ENCODE assay signal across 10 mouse cellular contexts in genomic region chr3:27317288-27318024, GRCm38 (mm10). TPM values are rescaled to one million over a fixed set of nuclear protein-coding genes. Genes with fewer than 3 reads are reported as not detected.
A peak's percentile ranks its signal among the peaks of the same experiment; 100 is the strongest.
DNase-seq lines count a peak whose midpoint lies in the region; ATAC-seq and TF ChIP-seq lines count a peak whose summit lies in the region.
"Had no signal": no experiment of that assay in that cellular context is flagged by ENCODE, and none has a peak within 500 bp of the region (broad histone marks: within the 10 kb centered on the region; RNA-seq: fewer than 3 reads in every experiment).

No protein-coding gene starts in this region.

- no peak for TF ChIP-seq CTCF in heart, postnatal 0 days (IDR thresholded peaks at IDR 0.05; ENCODE audit: low read depth)
- no peak for TF ChIP-seq CTCF in stomach, postnatal 0 days (IDR thresholded peaks at IDR 0.05; ENCODE audit: low read depth)

- WGBS in heart, postnatal 0 days, result 19% methylated on average over 4 of the region's 4 CpGs
- 40% methylated on average over 4 of the region's 4 CpGs for WGBS in liver, embryonic 13.5 days (ENCODE audit: insufficient replicate concordance)
- WGBS in stomach, postnatal 0 days, result 14% methylated on average over 4 of the region's 4 CpGs
- WGBS in hindbrain, embryonic 13.5 days, result 77% methylated on average over 4 of the region's 4 CpGs

- no peaks in the 10 kb centered on the region for H3K4me1 ChIP-seq in heart, postnatal 0 days (ENCODE audit: control insufficient read depth, insufficient read depth)
- peaks cover 12% of the 10 kb centered on the region; the same call in 1 of the 2 replicates for H3K4me1 ChIP-seq in liver, embryonic 13.5 days (replicated peaks)
- no peaks in the 10 kb centered on the region for H3K4me1 ChIP-seq in stomach, postnatal 0 days (replicated peaks; ENCODE audit: control insufficient read depth, insufficient read depth)
- no peaks in the 10 kb centered on the region for H3K4me1 ChIP-seq in hindbrain, embryonic 13.5 days (replicated peaks)

- peak overlapping the region; percentile 6; the same call in 1 of the 2 replicates for H3K9ac ChIP-seq in heart, postnatal 0 days (replicated peaks; ENCODE audit: low read depth, low read length)
- no peak overlapping the region for H3K9ac ChIP-seq in liver, embryonic 13.5 days
- peak overlapping the region; percentile 47; the same call in 1 of the 2 replicates for H3K9ac ChIP-seq in stomach, postnatal 0 days (ENCODE audit: low read length)
- H3K9ac ChIP-seq in hindbrain, embryonic 13.5 days, result no peak overlapping the region

- H3K36me3 ChIP-seq in heart, postnatal 0 days (replicated peaks; ENCODE audit: control insufficient read depth, insufficient read depth, low read length), result no peaks in the 10 kb centered on the region
- no peaks in the 10 kb centered on the region for H3K36me3 ChIP-seq in liver, embryonic 13.5 days
- H3K36me3 ChIP-seq in stomach, postnatal 0 days (ENCODE audit: control insufficient read depth, insufficient read depth, low read length), result no peaks in the 10 kb centered on the region
- no peaks in the 10 kb centered on the region for H3K36me3 ChIP-seq in hindbrain, embryonic 13.5 days

- ATAC-seq in heart, postnatal 0 days (ENCODE audit: insufficient read depth, low read depth), result no peak
- ATAC-seq in liver, embryonic 13.5 days (ENCODE audit: low read depth), result no peak
- ATAC-seq in stomach, postnatal 0 days (ENCODE audit: low FRiP score, low TSS enrichment), result no peak
- no peak for ATAC-seq in hindbrain, embryonic 13.5 days (ENCODE audit: low FRiP score)

- no peaks in the 10 kb centered on the region for H3K27me3 ChIP-seq in heart, postnatal 0 days (ENCODE audit: control insufficient read depth, insufficient read depth, low read length)
- no peaks in the 10 kb centered on the region for H3K27me3 ChIP-seq in liver, embryonic 13.5 days
- no peaks in the 10 kb centered on the region for H3K27me3 ChIP-seq in stomach, postnatal 0 days (ENCODE audit: control insufficient read depth, insufficient read depth, low read length)
- H3K27me3 ChIP-seq in hindbrain, embryonic 13.5 days, result no peaks in the 10 kb centered on the region

- H3K27ac ChIP-seq in heart, postnatal 0 days (ENCODE audit: low read depth), result peak overlapping the region; percentile 28
- H3K27ac ChIP-seq in liver, embryonic 13.5 days, result no peak overlapping the region
- peak overlapping the region; percentile 30; the same call in 1 of the 2 replicates for H3K27ac ChIP-seq in stomach, postnatal 0 days (replicated peaks)
- H3K27ac ChIP-seq in hindbrain, embryonic 13.5 days, result no peak overlapping the region

- no peaks in the 10 kb centered on the region for H3K9me3 ChIP-seq in heart, postnatal 0 days (replicated peaks; ENCODE audit: control insufficient read depth, low read length)
- H3K9me3 ChIP-seq in liver, embryonic 13.5 days (replicated peaks), result no peaks in the 10 kb centered on the region
- H3K9me3 ChIP-seq in stomach, postnatal 0 days (ENCODE audit: control insufficient read depth, low read length), result no peaks in the 10 kb centered on the region
- no peaks in the 10 kb centered on the region for H3K9me3 ChIP-seq in hindbrain, embryonic 13.5 days

- H3K4me2 ChIP-seq in heart, postnatal 0 days (ENCODE audit: low read depth, low read length), result peak overlapping the region; percentile 58
- peak overlapping the region; percentile 49 for H3K4me2 ChIP-seq in liver, embryonic 13.5 days
- H3K4me2 ChIP-seq in stomach, postnatal 0 days (replicated peaks; ENCODE audit: low read depth), result peak overlapping the region; percentile 52
- no peak overlapping the region for H3K4me2 ChIP-seq in hindbrain, embryonic 13.5 days

- no peak for DNase-seq in heart, postnatal 0 days (ENCODE audit: low spot score)
- no peak for DNase-seq in heart, adult 9 months (ENCODE audit: low spot score in 2 of 2)
- peak; percentile 9 for DNase-seq in thymus, postnatal 0 days (ENCODE audit: low spot score)
- DNase-seq in thymus, postnatal 36 days, result no peak
- no peak for DNase-seq in liver, embryonic 13.5 days
- no peak for DNase-seq in stomach, postnatal 0 days (ENCODE audit: low spot score)
- no peak for DNase-seq in spleen, postnatal 10 days (ENCODE audit: low spot score in 2 of 2)

- peak overlapping the region; percentile 39 for H3K4me3 ChIP-seq in heart, postnatal 0 days (ENCODE audit: low read depth, low read length)
- H3K4me3 ChIP-seq in liver, embryonic 13.5 days (replicated peaks), result peak overlapping the region; percentile 33
- H3K4me3 ChIP-seq in stomach, postnatal 0 days (ENCODE audit: low read depth, low read length), result peak overlapping the region; percentile 34
- no peak overlapping the region for H3K4me3 ChIP-seq in hindbrain, embryonic 13.5 days

- TF ChIP-seq EP300 in heart, postnatal 0 days (IDR thresholded peaks at IDR 0.05; ENCODE audit: low read depth), result no peak
- TF ChIP-seq EP300 in stomach, postnatal 0 days (optimal IDR thresholded peaks at IDR 0.05), result no peak

RNA-seq across cellular contexts. Expression of gene Tnfsf10, which starts 0.6 kb away (rescaled TPM):
- total RNA-seq in heart, postnatal 0 days (2014; rRNA removed; ENCODE audit: low replicate concordance), result 0.23 and 6.4 TPM in 2 replicates
- 0.64 and 0.66 TPM in 2 replicates for polyA plus RNA-seq in heart, postnatal 0 days (2015; fragmentation: Nextera tagmentation; extraction: Ambion mirVana)
- polyA plus RNA-seq in thymus, postnatal 0 days (2015; fragmentation: Nextera tagmentation; extraction: Ambion mirVana), result 2.8 TPM in 2 replicates
- polyA plus RNA-seq in liver, embryonic 13.5 days (2015; fragmentation: Nextera tagmentation; extraction: Ambion mirVana), result 0.05 and 0.14 TPM in 2 replicates
- 0.30 and 0.39 TPM in 2 replicates for polyA plus RNA-seq in stomach, postnatal 0 days (2015; fragmentation: Nextera tagmentation; extraction: Ambion mirVana)
- polyA plus RNA-seq in hindbrain, embryonic 13.5 days (2015; fragmentation: Nextera tagmentation; extraction: Ambion mirVana), result 0.06 and 0.23 TPM in 2 replicates

RNA-seq across cellular contexts. Expression of gene Ghsr, which starts 53.7 kb away (rescaled TPM):
- total RNA-seq in heart, postnatal 0 days (2014; rRNA removed; ENCODE audit: low replicate concordance), result not detected in 2 replicates
- not detected in 2 replicates for polyA plus RNA-seq in heart, postnatal 0 days (2015; fragmentation: Nextera tagmentation; extraction: Ambion mirVana)
- 0.05 and 0.06 TPM in 2 replicates for polyA plus RNA-seq in thymus, postnatal 0 days (2015; fragmentation: Nextera tagmentation; extraction: Ambion mirVana)
- polyA plus RNA-seq in liver, embryonic 13.5 days (2015; fragmentation: Nextera tagmentation; extraction: Ambion mirVana), result not detected in 2 replicates
- not detected in 2 replicates for polyA plus RNA-seq in stomach, postnatal 0 days (2015; fragmentation: Nextera tagmentation; extraction: Ambion mirVana)
- 0.25 and 0.29 TPM in 2 replicates for polyA plus RNA-seq in hindbrain, embryonic 13.5 days (2015; fragmentation: Nextera tagmentation; extraction: Ambion mirVana)
- total RNA-seq: heart, adult 8-10 months had no signal
- polyA plus RNA-seq: limb, embryonic 11.5 days had no signal

Comparison
In these comparisons a context has a peak if more than half of its experiments do, and no peak if none do; other contexts are left out.
1. H3K27ac ChIP-seq: peak in heart, postnatal 0 days (single experiment) and stomach, postnatal 0 days (single experiment); none in liver, embryonic 13.5 days (single experiment) and hindbrain, embryonic 13.5 days (single experiment).
2. H3K9ac ChIP-seq: peak in heart, postnatal 0 days (single experiment) and stomach, postnatal 0 days (single experiment); none in liver, embryonic 13.5 days (single experiment) and hindbrain, embryonic 13.5 days (single experiment).